Mouse (Mus musculus): Measurements from ENCODE around the gene Etl4. TPM values are rescaled to one million over a fixed set of nuclear protein-coding genes. Genes with fewer than 3 reads are reported as not detected.
A peak's percentile ranks its signal among the peaks of the same experiment; 100 is the strongest.

The Etl4 gene
- total RNA-seq, 2 experiments from 2014 or later = 57.5 to 85.3 TPM

- intact Hi-C loops (cut with DNase I) = no loop called here
- DNase-seq = no peak
- no peak overlapping the region for H3K4me3 ChIP-seq
- no peak overlapping the region for H3K27ac ChIP-seq
- no peak for TF ChIP-seq CTCF (IDR thresholded peaks at IDR 0.05)
These were observed 598.5 kb downstream of the Etl4 start for GRCm38 (mm10) chr2:20507832-20508723.

- no peak overlapping the region for H3K4me3 ChIP-seq
- DNase-seq = no peak
- TF ChIP-seq CTCF (IDR thresholded peaks at IDR 0.05) = no peak
- intact Hi-C loops (cut with DNase I) = no loop called here
- no peak overlapping the region for H3K27ac ChIP-seq
These were observed 599.1 kb downstream of the Etl4 start for GRCm38 (mm10) chr2:20508724-20509052.

- intact Hi-C loops (cut with DNase I) = no loop called here
- DNase-seq = no peak
- TF ChIP-seq CTCF (IDR thresholded peaks at IDR 0.05) = no peak
- Histone ChIP-seq H3K27ac (no peak overlapping the region), H3K4me3 (no peak overlapping the region)
These were observed 600.5 kb downstream of the Etl4 start for GRCm38 (mm10) chr2:20510061-20510460.

GRCm38 (mm10) chr2:20516270-20516865 lies 606.8 kb downstream of the Etl4 start:
- H3K27ac ChIP-seq = no peak overlapping the region
- intact Hi-C loops (cut with DNase I) = loop anchor here (5.0 kb wide), 1 partner anchor 261 kb away; no protein-coding TSS in a partner anchor
- DNase-seq = no peak
- TF ChIP-seq CTCF (IDR thresholded peaks at IDR 0.05) = no peak
- no peak overlapping the region for H3K4me3 ChIP-seq

- no peak for TF ChIP-seq CTCF (IDR thresholded peaks at IDR 0.05)
- Histone ChIP-seq H3K27ac (peak overlapping the region; percentile 92), H3K4me3 (no peak overlapping the region)
- intact Hi-C loops (cut with DNase I) = loop anchor here (5.0 kb wide), 1 partner anchor 259 kb away; no protein-coding TSS in a partner anchor
- no peak for DNase-seq
These were observed 608.3 kb downstream of the Etl4 start for GRCm38 (mm10) chr2:20517853-20518252.

GRCm38 (mm10) chr2:20518506-20518905 lies 608.9 kb downstream of the Etl4 start:
- Histone ChIP-seq H3K27ac (peak overlapping the region; percentile 92), H3K4me3 (no peak overlapping the region)
- intact Hi-C loops (cut with DNase I) = loop anchor here (5.0 kb wide), 1 partner anchor 259 kb away; no protein-coding TSS in a partner anchor
- TF ChIP-seq CTCF (IDR thresholded peaks at IDR 0.05) = no peak
- DNase-seq = no peak

GRCm38 (mm10) chr2:20519447-20520098 lies 610.0 kb downstream of the Etl4 start:
- intact Hi-C loops (cut with DNase I) = loop anchor here (1.0 to 5.0 kb wide), 4 partner anchors 43 to 258 kb away; no protein-coding TSS in a partner anchor
- peak overlapping the region; percentile 92 for H3K27ac ChIP-seq
- peak; percentile 94 for DNase-seq
- H3K4me3 ChIP-seq = peak overlapping the region; percentile 69
- TF ChIP-seq CTCF (IDR thresholded peaks at IDR 0.05) = peak; percentile 72

GRCm38 (mm10) chr2:20520099-20520475 lies 610.5 kb downstream of the Etl4 start:
- no peak for TF ChIP-seq CTCF (IDR thresholded peaks at IDR 0.05)
- Histone ChIP-seq H3K27ac (peak overlapping the region; percentile 92), H3K4me3 (peak overlapping the region; percentile 69)
- DNase-seq = no peak
- intact Hi-C loops (cut with DNase I) = loop anchor here (2.0 to 5.0 kb wide), 2 partner anchors 42 to 97 kb away; no protein-coding TSS in a partner anchor

- peak overlapping the region; percentile 92 for H3K27ac ChIP-seq
- DNase-seq = peak; percentile 63
- no peak for TF ChIP-seq CTCF (IDR thresholded peaks at IDR 0.05)
- H3K4me3 ChIP-seq = peak overlapping the region; percentile 69
- intact Hi-C loops (cut with DNase I) = loop anchor here (2.0 to 5.0 kb wide), 2 partner anchors 41 to 96 kb away; no protein-coding TSS in a partner anchor
These were observed 611.3 kb downstream of the Etl4 start for GRCm38 (mm10) chr2:20520636-20521595.

- DNase-seq = no peak
- peak overlapping the region; percentile 92 for H3K27ac ChIP-seq
- TF ChIP-seq CTCF (IDR thresholded peaks at IDR 0.05) = no peak
- intact Hi-C loops (cut with DNase I) = loop anchor here (2.0 to 5.0 kb wide), 2 partner anchors 41 to 95 kb away; no protein-coding TSS in a partner anchor
- H3K4me3 ChIP-seq = peak overlapping the region; percentile 69
These were observed 612.2 kb downstream of the Etl4 start for GRCm38 (mm10) chr2:20521686-20522285.

- TF ChIP-seq CTCF (IDR thresholded peaks at IDR 0.05) = no peak
- intact Hi-C loops (cut with DNase I) = loop anchor here (5.0 kb wide), 1 partner anchor 39 kb away; no protein-coding TSS in a partner anchor
- Histone ChIP-seq H3K27ac (no peak overlapping the region), H3K4me3 (no peak overlapping the region)
- DNase-seq = no peak
These were observed 614.1 kb downstream of the Etl4 start for GRCm38 (mm10) chr2:20523636-20524035.

Data from gastrocnemius, adult 2 months (tissue).